Mouse (Mus musculus): Measurements from ENCODE around the gene Unc119b. TPM values are rescaled to one million over a fixed set of nuclear protein-coding genes. Genes with fewer than 3 reads are reported as not detected.
"Not testable (repeated sequence)": the region's sequence is repeated elsewhere in the genome, so short reads cannot be mapped to it uniquely, and the experiment has no call there.

Unc119b gene
- polyA plus RNA-seq, 1 experiment from 2014 or later, result 27.5 TPM

DNA sequence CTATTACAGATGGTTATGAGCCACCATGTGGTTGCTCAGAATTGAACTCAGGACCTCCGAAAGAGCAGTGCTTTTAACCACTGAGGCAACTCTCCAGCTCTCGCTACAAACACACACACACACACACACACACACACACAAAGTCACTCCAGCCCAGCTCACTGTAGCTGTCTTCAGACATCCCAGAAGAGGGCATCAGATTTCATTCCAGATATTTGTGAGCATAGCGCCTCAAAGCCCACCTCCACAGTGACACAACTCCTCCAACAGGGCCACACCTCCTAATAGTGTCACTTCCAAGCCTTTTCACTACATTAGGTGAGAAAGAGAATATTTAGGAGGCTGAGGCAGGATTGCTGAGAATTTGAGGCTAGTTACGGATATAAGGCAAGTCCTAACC lies 4.3 kb upstream of the Unc119b start:
- DNase-seq (ENCODE audit: low spot score), result no peak

DNA sequence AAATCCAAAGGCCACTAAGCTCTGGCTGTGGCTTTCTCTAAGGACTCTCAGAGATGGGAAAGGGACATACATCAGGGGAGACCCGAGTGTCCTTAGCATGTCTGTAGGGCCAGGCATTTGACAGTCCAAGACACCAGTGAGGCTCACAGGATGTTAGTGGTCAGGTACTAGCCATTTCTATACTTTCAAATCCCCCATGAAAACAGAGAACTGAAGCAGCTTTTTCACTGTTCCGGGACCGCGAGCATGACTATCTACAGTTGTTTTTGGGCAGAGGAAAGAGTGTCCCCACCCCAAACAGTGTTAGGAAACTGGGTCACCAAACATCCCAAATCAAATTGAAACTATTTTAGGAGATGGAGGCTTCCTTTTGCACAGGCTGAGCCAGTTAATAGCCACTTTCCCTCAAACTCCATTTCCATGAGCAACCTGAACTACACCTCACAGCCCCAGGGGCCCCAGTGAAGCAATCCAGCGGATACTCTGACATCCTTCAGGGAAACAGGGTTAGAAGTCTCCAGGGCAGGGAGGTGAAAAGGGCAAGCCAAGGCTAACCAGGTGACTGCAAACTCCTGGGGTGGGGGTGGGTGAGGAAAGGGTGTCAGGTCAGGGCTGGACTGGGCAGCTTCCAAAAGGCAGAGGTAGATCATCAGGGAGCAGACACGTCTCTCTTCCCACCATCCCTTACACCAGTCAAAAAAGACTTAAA lies 1.3 kb downstream of the Unc119b start:
- no peak for DNase-seq (ENCODE audit: low spot score)

DNA sequence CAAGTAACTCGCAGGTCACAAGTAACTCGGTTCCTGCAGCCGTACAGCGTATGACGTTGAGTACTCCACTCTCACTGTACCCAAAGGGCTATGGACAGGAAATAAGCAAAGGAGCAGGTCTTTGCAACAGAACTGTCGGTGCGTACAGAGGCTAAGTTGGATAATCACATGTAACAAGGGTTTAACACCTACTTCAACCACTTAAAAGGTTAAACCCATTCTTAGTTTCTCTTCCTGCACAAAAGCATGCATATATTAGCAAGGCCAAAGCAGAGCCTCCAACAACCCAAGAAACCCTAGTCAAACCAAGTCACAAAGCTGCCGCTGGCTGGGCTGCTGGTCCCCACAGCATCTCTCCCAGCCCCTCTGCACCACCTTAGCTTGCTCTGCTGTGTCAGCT lies 2.3 kb downstream of the Unc119b start:
- no peak for DNase-seq (ENCODE audit: low spot score)

DNA sequence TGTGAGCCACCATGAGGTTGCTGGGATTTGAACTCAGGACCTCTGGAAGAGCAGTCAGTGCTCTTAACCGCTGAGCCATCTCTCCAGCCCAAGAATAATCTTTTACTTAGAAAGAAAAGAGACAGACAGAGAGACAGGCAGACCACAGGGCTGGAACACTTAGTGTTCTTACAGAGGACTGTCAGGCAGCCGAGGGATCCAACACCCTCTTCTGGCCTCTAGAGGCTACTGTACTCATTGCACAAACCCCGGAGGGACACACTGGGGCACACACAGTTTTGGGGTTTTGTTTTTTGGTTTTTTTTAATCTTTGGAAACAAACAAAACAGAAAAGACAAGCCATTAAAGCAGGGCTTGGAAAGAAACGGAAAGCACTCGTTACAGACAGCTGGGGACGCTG lies 5.4 kb downstream of the Unc119b start:
- no peak for DNase-seq (ENCODE audit: low spot score)

DNA sequence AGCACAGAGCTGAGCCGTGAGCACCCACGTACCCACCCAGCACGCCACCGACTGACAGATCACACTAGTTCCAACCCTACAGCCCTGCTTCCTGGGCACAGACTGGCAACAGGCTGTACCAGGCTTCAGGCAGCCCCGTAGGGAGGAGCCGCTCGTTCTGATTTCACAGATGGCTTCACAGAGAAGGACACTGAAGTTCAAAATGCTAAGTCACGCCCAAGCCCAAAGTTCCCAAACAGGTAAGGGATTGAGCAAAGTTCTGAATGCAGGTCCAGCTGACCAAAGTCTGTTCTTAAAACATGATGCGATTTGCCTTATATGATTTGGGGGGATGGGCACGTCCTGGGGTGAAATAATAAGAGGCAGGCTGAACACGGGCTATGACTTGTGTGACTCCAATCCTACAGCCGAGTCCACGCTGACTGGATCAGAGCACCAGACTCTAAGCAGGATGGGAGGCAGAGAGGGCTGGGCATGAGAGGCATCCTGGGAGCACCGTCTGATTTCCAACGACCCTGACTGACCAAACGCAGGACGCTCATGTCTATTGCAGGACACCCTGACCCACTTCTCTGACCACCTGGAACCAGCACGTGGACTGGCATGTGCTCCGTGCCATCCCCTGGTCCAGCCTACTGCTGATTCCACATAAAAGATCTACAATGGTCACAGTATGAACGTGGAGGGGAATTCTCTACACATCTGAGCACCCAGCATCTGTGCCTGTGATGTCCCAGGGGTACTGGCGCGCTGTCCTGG lies 7.2 kb downstream of the Unc119b start:
- no peak for DNase-seq (ENCODE audit: low spot score)

DNA sequence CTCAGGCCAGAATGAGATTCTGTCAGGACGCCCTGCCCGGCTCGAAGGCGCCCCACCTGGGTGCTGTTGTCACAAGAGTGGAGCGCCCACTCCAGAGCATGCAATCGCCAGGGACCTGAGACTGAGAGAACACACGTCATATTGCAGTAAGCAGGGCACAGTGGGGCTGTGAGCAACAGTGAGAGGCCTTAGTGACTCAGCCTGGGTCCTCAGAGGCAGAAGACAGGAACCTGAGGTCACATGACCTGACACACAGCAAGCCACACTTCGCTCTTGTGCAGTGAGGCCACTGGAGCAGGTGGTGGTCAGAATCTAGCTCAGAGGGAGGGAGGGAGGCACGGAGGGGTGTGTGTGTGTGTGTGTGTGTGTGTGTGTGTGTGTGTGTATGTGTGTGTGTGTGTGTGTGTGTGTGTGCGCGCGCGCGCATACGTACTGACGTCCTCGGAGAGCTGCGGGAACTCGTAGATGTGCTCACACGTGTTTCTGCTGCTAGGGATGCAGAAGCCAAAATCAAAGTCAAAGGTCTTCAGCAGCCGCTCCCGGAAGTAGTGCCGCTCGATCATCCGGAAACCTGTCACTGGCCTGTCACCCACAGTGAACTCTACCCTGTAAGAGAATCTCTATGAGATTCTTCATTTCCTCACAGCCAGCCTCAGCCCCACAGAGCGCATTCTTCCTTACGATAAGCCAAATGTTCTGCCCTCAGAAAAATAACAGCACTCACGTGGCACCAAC lies 8.0 kb downstream of the Unc119b start:
- DNase-seq (ENCODE audit: low spot score), result no peak

DNA sequence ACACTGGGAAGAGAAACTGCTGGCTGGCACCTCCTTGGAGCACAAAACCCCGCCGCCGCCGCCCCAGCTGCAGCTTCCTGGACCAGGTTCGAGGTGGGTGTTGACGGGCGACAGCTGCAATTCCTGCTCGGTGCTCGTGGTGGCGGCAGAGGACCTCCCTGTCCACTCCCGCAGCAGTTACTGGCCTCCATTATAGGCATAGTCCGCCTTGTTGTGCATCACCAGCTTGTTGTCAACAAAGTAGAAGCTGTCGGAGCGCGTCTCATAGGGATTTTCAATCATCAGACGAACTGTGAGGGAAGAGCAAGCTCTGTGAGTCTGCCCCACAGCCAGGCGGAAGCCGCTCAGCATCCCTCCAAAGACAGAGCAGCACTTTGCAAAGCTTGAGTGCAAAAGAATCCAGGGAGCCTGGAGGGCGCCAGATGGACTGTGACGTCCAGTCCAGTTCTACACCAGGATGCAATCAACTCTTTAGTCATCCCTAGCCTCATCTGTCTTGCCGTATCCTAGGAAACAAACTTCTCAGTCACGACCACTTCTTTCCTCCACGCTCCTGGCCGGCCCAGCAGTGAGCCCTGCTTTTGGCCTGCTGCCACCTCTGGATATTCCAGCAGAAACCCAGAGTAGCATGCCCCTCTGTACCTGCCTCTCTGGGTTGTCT lies 9.4 kb downstream of the Unc119b start:
- DNase-seq (ENCODE audit: low spot score), result peak; percentile 86

DNA sequence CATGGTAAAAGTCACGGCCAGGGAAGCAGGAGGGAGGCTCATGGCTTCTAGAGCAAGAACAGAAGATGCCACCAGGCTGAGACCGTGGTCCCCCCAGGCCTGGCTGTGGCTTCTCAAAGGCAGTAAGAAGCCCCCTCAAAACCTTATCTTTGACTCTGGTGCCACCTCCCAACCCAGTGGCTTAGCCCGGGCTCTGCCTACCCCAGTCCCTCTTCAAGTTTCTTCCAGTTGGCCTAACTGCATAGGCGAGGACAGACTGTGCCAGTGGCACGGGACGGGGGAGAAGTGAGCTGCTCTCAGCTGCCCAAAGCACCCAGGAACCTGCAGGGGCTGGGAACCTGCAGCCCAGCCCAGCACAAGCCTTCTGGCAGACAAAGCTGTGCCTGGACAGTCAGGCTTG lies 10.1 kb downstream of the Unc119b start:
- no peak for DNase-seq (ENCODE audit: low spot score)

DNA sequence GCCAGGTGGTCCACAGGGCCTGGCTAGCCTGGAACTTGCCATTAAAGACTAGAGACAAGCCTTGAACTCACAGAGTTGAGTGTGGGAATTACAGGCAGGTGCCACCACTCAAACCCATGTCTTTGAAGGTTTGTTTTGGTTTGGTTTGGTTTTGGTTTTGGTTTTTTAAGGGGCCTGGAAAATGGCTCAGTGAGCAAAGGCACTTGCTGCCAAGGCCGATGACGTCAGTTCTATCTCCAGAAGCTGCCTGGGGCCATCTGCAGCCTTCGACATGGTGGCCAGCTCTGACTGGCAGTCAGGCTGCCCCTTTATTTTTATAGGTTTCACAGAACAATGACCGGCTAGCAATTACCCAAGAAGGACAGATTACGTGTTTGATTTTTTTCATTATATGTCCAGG lies 13.8 kb downstream of the Unc119b start:
- DNase-seq (ENCODE audit: low spot score), result no peak

DNA sequence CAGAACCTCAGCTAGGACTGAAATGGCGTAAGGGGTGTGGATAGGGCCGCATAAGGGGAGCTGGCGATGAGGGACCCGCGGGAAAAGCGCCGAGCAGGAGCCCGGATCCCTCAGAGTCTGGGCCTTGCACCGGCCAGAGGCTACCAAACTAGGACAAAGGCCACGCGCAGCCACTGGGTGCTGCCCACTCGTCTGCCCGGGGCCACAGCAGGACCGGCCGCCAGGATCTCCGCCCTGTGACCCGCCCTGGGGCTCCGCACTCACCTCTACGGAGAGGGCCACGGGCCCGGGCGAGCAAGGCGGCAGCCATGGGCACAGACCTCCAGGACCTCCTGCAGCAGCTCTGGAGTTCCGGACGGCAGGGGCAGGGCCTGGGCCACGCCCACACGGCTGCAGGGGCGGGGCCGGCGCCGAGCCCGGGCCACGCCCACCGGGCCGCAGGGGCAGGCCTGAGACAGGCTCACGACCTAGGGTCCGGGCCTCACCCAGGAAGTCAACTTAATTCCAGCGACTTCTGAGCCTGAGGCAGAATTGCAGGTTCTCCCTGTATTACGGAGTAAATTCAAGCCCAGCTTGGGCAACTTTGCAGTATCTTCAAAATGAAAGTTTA lies 15.7 kb downstream of the Unc119b start, which contains the start of gene Acads:
TSS of gene Acads (minus strand) at position 386 of the 610 bp plus-strand sequence.
- DNase-seq (ENCODE audit: low spot score), result peak; percentile 90

DNA sequence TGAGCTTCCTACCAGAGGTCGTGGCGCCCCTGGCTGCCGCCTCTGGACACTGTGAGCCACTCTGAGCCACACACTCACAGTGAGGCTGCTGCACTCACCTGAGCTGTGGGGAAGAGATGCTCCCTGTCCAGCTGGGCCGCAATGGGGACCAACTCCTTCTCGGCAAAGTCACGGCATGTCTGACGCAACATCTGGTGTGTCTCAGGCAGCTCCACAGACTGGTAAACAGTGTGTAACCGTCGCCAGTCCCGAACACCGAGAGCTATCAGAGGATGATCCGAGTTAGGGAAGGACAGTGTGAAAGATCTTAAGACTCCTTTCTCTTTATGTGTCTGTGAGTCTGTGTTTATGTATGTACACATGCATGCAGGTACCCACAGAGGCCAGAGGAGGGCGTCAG lies 17.3 kb downstream of the Unc119b start:
- DNase-seq (ENCODE audit: low spot score), result no peak

DNA sequence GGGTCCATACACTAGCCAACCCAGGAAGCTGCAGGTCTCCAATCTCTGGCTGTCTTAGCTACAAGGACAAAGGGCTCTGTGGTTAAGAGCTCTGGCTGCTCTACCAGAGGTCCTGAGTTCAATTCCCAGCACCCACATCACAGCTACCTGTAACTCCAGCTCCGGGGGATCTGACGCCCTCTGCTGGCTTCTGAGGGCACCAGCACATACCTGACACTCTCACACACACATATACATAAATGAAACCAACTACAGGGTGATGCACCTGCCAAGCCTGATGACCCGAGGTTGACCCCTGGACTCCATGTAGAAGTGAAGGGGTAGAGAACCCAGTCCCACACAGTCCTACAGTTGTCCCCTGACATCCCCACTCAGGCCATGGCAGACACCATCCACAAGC lies 18.3 kb downstream of the Unc119b start:
- DNase-seq (ENCODE audit: low spot score), result no peak

DNA sequence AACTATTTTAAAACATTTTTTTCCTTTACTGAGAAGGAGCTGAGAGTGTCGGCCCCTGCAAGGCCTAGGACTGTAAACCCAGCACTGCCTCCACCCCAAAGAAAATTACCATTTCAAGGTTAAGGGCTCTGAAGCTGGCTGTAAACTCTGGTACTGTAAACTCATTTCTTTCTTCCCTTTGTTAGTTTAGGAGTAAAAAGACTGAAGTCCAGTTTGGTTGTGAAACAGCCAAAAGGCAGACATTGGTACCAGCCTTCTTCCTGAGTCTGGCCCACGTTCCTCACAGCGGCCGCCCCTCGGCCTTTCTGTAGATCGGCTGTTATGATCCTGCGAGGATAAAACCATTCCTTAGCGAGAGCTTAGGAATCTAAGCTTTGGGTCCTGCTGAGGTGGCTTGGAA lies 20.3 kb downstream of the Unc119b start:
- DNase-seq (ENCODE audit: low spot score), result no peak

DNA sequence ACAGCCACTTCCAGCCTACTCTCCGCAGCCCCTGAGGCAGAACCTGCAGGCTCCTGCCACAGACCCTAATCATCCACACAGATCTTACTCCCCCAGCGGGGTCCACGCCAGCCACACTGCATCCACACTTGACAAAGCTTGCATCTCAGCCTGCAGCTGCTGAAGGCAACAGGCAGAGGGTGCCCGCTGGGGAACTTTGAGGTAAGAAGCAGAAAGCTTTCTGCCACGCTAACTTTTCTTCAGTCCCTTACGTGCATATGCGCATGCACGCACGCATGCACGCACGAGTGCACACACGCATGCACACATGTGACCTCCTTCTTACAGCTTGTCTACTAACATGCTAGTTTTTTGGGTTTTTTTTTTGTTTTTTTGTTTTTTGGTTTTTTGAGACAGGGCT lies 21.5 kb downstream of the Unc119b start:
- no peak for DNase-seq (ENCODE audit: low spot score)

DNA sequence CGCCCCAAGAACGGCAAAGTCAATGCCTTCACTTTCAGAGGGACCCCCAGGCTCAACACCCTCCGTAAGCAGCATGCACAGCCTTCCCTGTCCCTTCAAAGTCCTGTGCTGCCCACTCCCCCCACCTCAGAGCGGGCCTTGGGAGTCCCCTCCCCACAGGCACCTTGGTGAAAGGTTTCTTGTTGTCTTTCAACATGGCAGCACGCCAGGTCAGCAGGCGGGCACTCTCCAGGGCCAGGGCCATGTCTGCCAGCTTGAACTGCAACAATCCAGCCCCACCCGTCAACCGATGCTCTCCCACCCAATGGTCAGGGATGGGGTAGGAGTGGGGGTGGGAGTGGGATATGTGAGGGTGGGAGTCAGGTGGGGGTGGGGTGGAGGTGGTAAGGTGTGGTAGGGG lies 23.6 kb downstream of the Unc119b start:
- no peak for DNase-seq (ENCODE audit: low spot score)

DNA sequence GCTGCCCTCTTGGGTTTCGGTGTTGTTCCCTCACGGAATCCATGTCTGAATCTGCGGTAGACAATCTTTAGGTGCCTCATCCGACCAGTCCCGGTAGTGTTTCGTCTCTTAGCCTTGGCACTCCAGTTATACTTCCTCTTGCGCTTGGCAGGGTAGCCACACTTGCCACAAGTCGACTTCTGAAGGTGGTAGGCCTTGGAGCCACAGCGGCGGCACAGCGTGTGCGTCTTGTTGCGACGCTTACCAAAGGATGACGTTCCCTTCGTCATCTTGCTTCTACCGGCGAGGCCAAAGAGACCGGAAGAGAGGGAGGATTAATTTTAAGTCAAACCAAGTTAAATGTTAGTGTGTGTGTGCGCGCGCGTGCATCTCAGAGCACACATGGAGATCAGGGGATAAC lies 31.5 kb downstream of the Unc119b start:
- not testable (repeated sequence) for DNase-seq (ENCODE audit: low spot score)

DNA sequence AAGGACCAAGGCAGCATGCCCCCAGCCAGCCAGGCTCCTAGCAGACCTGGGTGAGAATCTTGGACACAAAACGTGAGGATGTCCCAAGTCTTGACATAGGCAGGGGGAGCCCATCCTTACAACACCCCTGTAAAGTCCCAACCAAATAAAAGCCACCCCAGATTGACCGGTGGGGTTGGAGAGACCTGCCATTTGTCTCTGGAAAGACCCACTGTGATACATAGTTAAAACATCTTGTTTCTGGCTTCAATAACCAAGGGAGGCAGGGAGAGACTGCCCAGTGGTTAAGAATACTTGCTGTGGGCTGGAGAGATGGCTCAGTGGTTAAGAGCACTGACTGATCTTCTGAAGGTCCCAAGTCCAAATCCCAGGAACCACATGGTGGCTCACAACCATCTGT lies 32.5 kb downstream of the Unc119b start:
- DNase-seq (ENCODE audit: low spot score), result no peak

DNA sequence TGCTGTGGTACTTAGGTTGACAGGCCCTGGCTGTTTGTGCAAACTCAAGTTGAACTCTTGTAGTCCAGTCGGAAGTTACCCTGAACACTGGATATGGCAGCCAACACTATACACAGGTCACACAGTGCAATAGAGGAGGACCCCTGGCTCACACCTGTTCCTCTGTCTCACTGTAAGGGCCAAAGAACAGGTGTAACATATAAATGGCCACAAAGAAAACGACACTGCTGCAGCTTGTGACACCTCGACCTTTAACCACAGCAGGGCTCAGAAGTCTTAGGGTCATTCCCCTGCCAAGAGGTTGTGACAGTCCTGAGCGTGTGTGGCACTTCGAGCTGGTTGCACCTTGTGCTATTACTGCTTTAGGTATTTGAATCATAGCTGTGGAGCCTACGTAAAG lies 34.3 kb downstream of the Unc119b start:
- DNase-seq (ENCODE audit: low spot score), result no peak

DNA sequence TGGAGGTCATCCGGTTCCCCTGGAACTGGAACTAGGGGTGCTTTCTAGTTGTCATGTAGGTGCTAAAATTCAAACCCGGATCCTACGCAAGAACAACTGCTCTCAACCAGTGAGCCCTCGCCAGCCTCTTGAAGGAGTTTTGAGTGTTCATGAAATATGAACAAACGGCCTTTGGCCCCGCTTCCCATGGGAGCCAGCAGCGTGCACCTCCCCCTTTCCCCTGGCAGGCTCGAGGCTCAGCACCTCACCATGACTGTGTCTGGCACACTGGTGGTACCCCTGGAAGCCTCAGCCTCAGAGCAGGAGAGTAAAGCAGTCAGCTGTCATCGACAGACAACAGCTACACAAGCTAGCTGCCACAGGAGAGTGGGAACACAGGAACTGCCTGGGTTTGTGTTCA lies 34.8 kb downstream of the Unc119b start:
- DNase-seq (ENCODE audit: low spot score), result no peak

DNA sequence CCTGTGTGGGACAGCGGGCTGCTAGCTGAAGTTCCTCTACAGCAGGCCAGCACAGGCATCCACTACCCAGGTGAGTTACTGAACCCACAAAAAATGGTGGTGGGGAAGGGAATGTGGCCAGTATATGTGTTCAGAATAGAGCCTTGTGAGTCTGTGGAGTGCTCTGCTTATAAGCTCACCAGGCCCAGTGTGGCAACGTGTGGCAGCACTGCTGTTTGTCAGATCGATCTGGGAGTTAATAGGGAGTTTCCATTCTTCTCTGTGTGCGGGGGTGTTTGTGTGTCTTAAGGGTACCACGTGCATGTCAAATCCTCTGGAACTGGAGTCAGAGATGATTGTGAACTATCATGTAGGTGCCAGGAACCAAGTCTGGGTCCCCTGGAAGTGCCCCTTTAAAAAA lies 35.2 kb downstream of the Unc119b start:
- DNase-seq (ENCODE audit: low spot score), result no peak

DNA sequence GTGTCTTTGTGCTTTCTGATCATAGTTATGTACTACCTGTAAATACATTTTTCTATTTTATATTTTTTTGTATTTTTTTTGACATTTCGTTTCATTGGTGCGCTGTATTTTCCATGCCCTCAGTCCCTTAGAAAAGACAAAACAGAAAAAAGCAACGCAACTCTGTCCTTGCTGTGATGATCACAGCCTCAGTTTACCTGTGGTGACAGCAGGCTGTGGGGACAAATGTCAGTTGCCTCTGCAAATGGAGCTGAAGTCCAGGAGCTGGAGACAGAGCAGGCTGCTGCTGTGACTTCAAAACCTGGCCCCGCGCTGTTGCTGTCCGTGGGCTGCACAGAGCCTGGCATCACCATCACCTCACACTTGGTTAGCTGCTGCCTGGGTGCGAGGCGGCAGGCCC lies 36.6 kb downstream of the Unc119b start, which contains the start of gene Gm10401:
TSS of gene Gm10401 (minus strand) at position 101 of the 400 bp plus-strand sequence.
- DNase-seq (ENCODE audit: low spot score), result no peak

Data from thymus, postnatal 0 days (tissue).